Mouse (Mus musculus): Measurements from ENCODE around the gene Cyren. TPM values are rescaled to one million over a fixed set of nuclear protein-coding genes. Genes with fewer than 3 reads are reported as not detected.

Gene Cyren
- polyA plus RNA-seq, 1 experiment from 2014 or later: 17.1 TPM

DNA sequence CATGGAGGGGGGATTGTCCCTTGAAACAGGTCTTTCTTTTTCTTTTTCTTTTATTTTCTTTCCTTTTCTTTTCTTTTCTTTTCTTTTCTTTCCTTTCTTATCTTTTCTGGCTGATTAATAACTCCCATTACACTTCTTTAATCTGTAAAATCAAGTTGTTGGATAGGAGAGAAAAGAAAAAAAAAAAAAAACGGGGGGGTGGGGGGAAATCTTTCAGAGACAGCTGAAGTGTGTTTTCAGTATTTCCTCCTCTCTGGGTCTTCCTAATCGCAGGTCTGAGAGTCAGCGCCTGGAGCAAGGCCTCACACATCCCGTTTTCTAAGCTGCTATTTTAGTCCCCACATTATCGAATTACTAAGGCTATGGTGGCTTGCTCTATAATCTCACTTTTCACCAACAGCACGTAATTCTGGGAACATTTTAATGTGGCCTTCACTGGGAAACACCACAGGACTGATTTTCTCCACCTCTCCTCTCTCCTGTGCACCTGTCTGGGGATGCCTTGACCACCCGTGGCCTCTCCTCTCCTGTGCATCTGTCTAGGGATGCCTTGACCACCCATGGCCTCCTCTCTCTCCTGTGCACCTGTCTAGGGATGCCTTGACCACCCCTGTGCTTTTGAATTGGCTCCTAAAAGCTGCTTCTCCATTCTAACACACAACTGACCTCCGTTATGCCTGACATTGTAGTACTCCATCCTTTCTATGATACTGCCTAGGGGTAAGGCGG, 13.9 kb downstream of the Cyren start:
- H3K4me2 ChIP-seq (replicated peaks): no peak overlapping the region
- 48% methylated on average over 9 of the region's 9 CpGs for WGBS
- ATAC-seq (ENCODE audit: insufficient number of reproducible peaks, insufficient read depth, low FRiP score, low TSS enrichment): no peak
- no peaks in the 10 kb centered on the region for H3K9me3 ChIP-seq
- peaks cover 17% of the 10 kb centered on the region for H3K4me1 ChIP-seq
- H3K27me3 ChIP-seq: no peaks in the 10 kb centered on the region
- H3K4me3 ChIP-seq: no peak overlapping the region
- no peak overlapping the region for H3K9ac ChIP-seq
- no peaks in the 10 kb centered on the region for H3K36me3 ChIP-seq
- no peak overlapping the region for H3K27ac ChIP-seq

DNA sequence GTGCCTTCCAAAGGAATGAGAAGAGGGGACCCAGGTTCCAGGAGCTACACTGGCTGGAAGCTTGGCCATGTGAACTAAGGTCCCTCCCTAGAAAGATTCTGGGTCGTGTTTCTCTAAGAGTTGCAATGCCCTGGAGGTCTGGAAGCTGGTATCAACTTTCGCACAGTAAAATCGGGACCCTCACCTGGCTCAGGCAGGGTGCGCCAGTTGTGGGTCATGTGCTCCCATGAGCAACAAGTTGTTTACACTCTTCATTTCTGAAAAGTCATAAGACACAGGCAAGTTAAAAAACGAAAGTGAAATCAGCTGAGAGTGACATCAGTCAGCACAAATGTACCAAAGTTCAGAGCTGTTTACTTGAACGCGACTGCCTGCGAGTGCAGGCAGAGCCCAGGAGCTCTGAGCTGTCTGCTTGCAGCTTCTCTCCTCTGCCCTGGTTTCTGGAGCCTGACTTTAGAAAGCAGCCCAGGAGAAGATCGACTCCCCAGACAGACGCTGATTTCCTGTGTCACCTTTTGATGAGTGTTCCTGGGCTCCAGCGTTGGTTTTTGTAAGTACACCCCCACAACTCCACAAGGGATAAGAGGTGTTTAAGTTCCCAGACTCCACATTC, 15.0 kb downstream of the Cyren start, which contains the start of gene Tmem140:
Gene Tmem140, plus strand, starts transcription at position 356 of the 613 bp plus-strand sequence.
- 0 out of 2 replicates have a peak within 1 kb of the TSS, but pooled peaks have one; percentile 69 for H3K27ac ChIP-seq
- ATAC-seq (ENCODE audit: insufficient number of reproducible peaks, insufficient read depth, low FRiP score, low TSS enrichment): no peak
- no peak within 1 kb of the TSS for H3K4me3 ChIP-seq
- H3K27me3 ChIP-seq: no peaks in the 10 kb centered on the region
- H3K36me3 ChIP-seq: no peaks in the 10 kb centered on the region
- 34% methylated on average over 11 of the region's 11 CpGs for WGBS
- peak within 1 kb of the TSS; percentile 19 for H3K4me2 ChIP-seq (replicated peaks)
- H3K9me3 ChIP-seq: no peaks in the 10 kb centered on the region
- no peak within 1 kb of the TSS for H3K9ac ChIP-seq
- H3K4me1 ChIP-seq: peaks cover 17% of the 10 kb centered on the region

DNA sequence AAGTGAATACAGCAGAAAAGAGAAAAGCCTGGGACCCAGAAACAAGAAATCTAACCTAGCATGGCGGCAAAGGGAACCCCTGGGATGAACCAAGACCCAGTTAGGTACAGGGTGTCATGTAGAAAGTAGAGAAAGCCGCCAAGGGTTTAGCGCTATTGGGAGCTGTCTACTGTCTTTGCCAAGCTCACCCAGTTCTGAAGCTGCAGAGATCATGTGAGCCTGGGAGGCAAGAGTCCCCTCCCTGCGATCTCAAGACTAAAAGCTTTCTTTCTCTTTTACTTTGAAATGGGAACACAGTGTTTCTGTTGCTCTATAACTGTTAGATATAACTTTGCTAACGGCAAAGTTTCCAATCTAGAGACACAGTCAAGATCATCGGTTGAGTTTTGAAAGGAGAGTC, 15.5 kb downstream of the Cyren start:
- no peaks in the 10 kb centered on the region for H3K27me3 ChIP-seq
- H3K9me3 ChIP-seq: no peaks in the 10 kb centered on the region
- H3K4me2 ChIP-seq (replicated peaks): no peak overlapping the region; the same call in 1 of the 2 replicates
- peaks cover 17% of the 10 kb centered on the region for H3K4me1 ChIP-seq
- H3K9ac ChIP-seq: no peak overlapping the region
- no peak for ATAC-seq (ENCODE audit: insufficient number of reproducible peaks, insufficient read depth, low FRiP score, low TSS enrichment)
- no peak overlapping the region for H3K4me3 ChIP-seq
- 93% methylated on average over 6 of the region's 6 CpGs for WGBS
- no peaks in the 10 kb centered on the region for H3K36me3 ChIP-seq
- H3K27ac ChIP-seq: no peak overlapping the region

DNA sequence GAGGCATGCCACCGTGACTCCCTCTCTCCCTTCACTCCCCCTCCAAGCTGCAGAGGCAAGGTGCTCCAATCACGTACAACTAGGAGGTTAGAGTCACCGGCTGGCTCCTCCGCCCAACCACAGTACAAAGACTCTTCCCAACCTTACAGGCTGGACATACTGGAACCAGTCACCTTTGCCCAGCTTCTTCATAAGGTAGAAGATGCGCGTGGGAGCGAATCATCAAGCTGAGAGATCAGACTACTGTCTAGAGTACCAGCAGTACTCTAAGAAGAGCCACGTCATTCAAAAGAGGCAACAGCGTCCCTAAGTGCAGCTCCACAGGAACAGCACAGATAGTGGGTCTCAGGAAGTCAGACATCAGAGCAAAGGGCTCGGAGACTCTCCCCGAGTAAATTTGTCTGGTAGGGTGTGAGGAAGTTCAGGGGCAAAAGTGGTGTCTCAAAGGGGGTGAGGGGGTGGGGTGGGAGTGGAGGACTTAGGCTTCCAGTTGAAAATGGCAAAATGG, 16.3 kb downstream of the Cyren start:
- 90% methylated on average over 11 of the region's 11 CpGs for WGBS
- ATAC-seq (ENCODE audit: insufficient number of reproducible peaks, insufficient read depth, low FRiP score, low TSS enrichment): no peak
- Histone ChIP-seq H3K4me2 (replicated peaks) (no peak overlapping the region), H3K27me3 (no peaks in the 10 kb centered on the region), H3K9me3 (no peaks in the 10 kb centered on the region), H3K4me3 (no peak overlapping the region), H3K4me1 (peaks cover 12% of the 10 kb centered on the region; the same call in 1 of the 2 replicates), H3K27ac (no peak overlapping the region), H3K9ac (no peak overlapping the region), H3K36me3 (no peaks in the 10 kb centered on the region)

DNA sequence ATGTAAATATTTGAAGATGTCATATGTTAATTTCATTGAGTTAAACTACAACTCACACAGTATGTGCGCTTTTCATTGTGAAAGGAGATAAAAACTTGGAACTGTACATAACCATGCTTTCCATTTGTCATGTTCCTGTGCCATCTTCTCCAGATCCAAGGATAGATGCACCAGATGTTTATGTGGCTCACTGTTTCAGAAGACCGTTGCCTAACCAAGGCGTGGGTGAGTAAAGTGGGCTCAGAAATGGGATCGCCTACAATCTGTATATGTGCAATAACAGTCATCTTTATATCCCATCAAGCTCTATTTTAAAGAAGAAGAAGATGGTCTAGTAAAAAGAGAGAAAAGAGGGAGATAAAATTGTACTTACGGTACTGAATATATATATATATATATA, 45.5 kb downstream of the Cyren start:
- no peak for ATAC-seq (ENCODE audit: insufficient number of reproducible peaks, insufficient read depth, low FRiP score, low TSS enrichment)
- Histone ChIP-seq H3K4me2 (replicated peaks) (no peak overlapping the region), H3K27ac (no peak overlapping the region), H3K27me3 (no peaks in the 10 kb centered on the region), H3K36me3 (no peaks in the 10 kb centered on the region), H3K4me3 (no peak overlapping the region), H3K9ac (no peak overlapping the region), H3K9me3 (no peaks in the 10 kb centered on the region), H3K4me1 (no peaks in the 10 kb centered on the region)
- 95% methylated on average over 5 of the region's 5 CpGs for WGBS

DNA sequence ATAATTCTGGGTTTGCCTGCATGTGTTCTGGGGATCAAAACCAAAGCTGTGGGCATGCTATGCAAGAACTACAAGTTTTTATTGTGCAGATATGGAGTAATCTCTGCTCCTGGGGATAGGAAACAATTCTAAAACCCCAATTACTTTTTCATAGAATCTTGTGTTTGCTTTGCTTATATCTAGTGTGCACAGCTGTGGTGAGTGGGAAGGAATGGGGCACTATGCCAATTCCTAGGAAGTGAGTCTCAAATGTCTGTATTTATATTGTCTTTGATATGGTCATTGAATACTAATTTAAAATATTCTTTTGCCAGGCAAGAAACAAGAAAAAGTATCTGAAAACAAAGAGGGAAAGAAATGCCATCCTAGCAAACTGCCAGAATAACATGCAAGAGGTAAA, 53.5 kb downstream of the Cyren start:
- Histone ChIP-seq H3K27ac (no peak overlapping the region), H3K4me3 (no peak overlapping the region), H3K9me3 (no peaks in the 10 kb centered on the region), H3K27me3 (no peaks in the 10 kb centered on the region), H3K4me1 (no peaks in the 10 kb centered on the region), H3K9ac (no peak overlapping the region), H3K4me2 (replicated peaks) (no peak overlapping the region), H3K36me3 (no peaks in the 10 kb centered on the region)
- no peak for ATAC-seq (ENCODE audit: insufficient number of reproducible peaks, insufficient read depth, low FRiP score, low TSS enrichment)

Other genes with a start within 250 kb of the Cyren start
- gene Agbl3, start 97.6 kb downstream of the Cyren start, polyA plus RNA-seq (2016; fragmentation: Nextera tagmentation; extraction: Ambion mirVana): 9.4 and 9.8 TPM in 2 replicates
- 2.0 and 2.6 TPM in 2 replicates for gene Tmem140, start 14.9 kb downstream of the Cyren start, polyA plus RNA-seq (2016; fragmentation: Nextera tagmentation; extraction: Ambion mirVana)
- 11.7 and 12.7 TPM in 2 replicates for gene Wdr91, start 32.8 kb upstream of the Cyren start, polyA plus RNA-seq (2016; fragmentation: Nextera tagmentation; extraction: Ambion mirVana)
- gene Stra8, start 42.1 kb upstream of the Cyren start, polyA plus RNA-seq (2016; fragmentation: Nextera tagmentation; extraction: Ambion mirVana): not detected in 2 replicates
- 0.41 and 0.91 TPM in 2 replicates for gene Slc23a4, start 110.3 kb upstream of the Cyren start, polyA plus RNA-seq (2016; fragmentation: Nextera tagmentation; extraction: Ambion mirVana)

All from embryonic facial prominence, embryonic 12.5 days (tissue).